Mouse (Mus musculus) spleen, adult 2 months (tissue): ENCODE measurements around the gene Gm49661. TPM values are rescaled to one million over a fixed set of nuclear protein-coding genes. Genes with fewer than 3 reads are reported as not detected.

Source experiments
- DNase-seq, 2 experiments: peaks; one replicate each; pipeline versions ENCODE4 v3.0.0 to v3.0.0-alpha.2; 2012 to 2021; ENCODE audit warnings: low spot score in 2 of 2, low read depth in 1 of 2
- H3K27ac ChIP-seq: fragments of 200-500 bp; 2 replicates; pipeline ENCODE4 v1.5.1; 2012; ENCODE audit warnings: low read length, inconsistent platforms; ENCODE audit not compliant: insufficient read depth
- H3K27me3 ChIP-seq: fragments of 200-500 bp; 2 replicates; pipeline ENCODE4 v1.6.1; 2012; ENCODE audit warnings: mild to moderate bottlenecking, moderate library complexity, low read length, inconsistent platforms; ENCODE audit not compliant: control insufficient read depth, insufficient read depth
- H3K36me3 ChIP-seq: fragments of 200-500 bp; 2 replicates; pipeline ENCODE4 v1.6.1; 2012; ENCODE audit warnings: mild to moderate bottlenecking, low read length, inconsistent platforms; ENCODE audit not compliant: control insufficient read depth, insufficient read depth
- H3K4me1 ChIP-seq: fragments of 200-500 bp; 2 replicates; pipeline ENCODE4 v1.6.1; 2011; ENCODE audit warnings: inconsistent platforms; ENCODE audit not compliant: control insufficient read depth, insufficient read depth, insufficient read length
- H3K4me3 ChIP-seq: fragments of 200-500 bp; 2 replicates; pipeline ENCODE4 v1.5.1; 2011; ENCODE audit warnings: mild to moderate bottlenecking, inconsistent platforms; ENCODE audit not compliant: insufficient read depth, insufficient read length; ENCODE audit errors: extremely low read depth
- CTCF ChIP-seq: fragments of 200-500 bp; IDR thresholded peaks from 2 replicates; pipeline ENCODE4 v1.5.1; 2011; ENCODE audit warnings: mild to moderate bottlenecking, inconsistent platforms; ENCODE audit not compliant: insufficient read depth, insufficient read length, insufficient replicate concordance; ENCODE audit errors: extremely low read depth
- POLR2A ChIP-seq: fragments of 200-500 bp; IDR thresholded peaks from 2 replicates; pipeline ENCODE4 v1.6.1; 2011; ENCODE audit warnings: low read depth, low read length, inconsistent platforms
- WGBS: fragments of 180-500 bp; shearing (Covaris S2); methylation state at CpG from one replicate; pipeline ENCODE4 v1.1.7; 2018; 5-methylcytosine and 5-hydroxymethylcytosine counted together
- polyA plus RNA-seq: library from polyadenylated mRNA; depleted of rRNA; stranded (reverse); fragments of >200 nt; gene quantifications from 2 replicates; pipeline ENCODE4 v1.2.3, GENCODE M21; 2012; rRNA removed

Gene Gm49661
- not detected in 2 replicates for polyA plus RNA-seq

- under 1% methylated on average over 56 of the region's 56 CpGs for WGBS
- TF ChIP-seq POLR2A = peak; percentile 38
- TF ChIP-seq CTCF = no peak
- peak within 1 kb of the TSS; percentile 79 for H3K4me3 ChIP-seq
- peak in 1 of 2 experiments; percentile 49 for DNase-seq
- no peaks in the 10 kb centered on the region for H3K27me3 ChIP-seq
- H3K27ac ChIP-seq = peak within 1 kb of the TSS; percentile 77
- H3K4me1 ChIP-seq = peaks cover 23% of the 10 kb centered on the region; the same call in 1 of the 2 replicates
- no peaks in the 10 kb centered on the region for H3K36me3 ChIP-seq
Observed at GRCm38 (mm10) chr8:84969241-84970134, at the start of gene Gm49661, which contains the start of the genes Prdx2 and Rnaseh2a. Gene Gm49661 (minus strand): TSS chr8:84969433. Gene Prdx2 (plus strand): TSS chr8:84969587. Gene Rnaseh2a (minus strand): TSS chr8:84969767.

GRCm38 (mm10) chr8:85017209-85017608 lies 48.0 kb upstream of the Gm49661 start:
- TF ChIP-seq POLR2A (no peak), CTCF (no peak)

DNA sequence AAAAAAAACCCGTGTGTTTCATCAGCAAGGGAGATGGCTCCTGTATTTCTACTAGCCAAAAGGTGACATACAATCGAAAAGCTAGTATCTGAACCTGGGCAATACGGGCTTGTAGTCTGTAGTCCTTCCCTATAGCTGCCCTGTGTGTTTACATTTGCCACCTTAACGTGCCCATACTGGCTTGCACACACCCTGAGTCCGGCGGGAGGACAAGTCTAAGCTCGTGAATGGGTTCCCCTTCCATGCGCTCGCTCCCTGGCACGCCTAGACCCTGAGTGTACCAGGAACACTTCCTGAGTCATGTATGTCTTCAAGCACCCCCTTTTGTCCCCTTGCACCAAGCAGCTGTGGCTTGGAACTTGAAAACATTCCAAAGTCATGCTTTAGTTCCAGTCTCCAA lies 47.5 kb upstream of the Gm49661 start:
- peaks cover 6% of the 10 kb centered on the region for H3K27me3 ChIP-seq
- H3K27ac ChIP-seq = no peak overlapping the region
- peaks cover 15% of the 10 kb centered on the region for H3K36me3 ChIP-seq
- TF ChIP-seq CTCF = no peak
- TF ChIP-seq POLR2A = no peak
- H3K4me1 ChIP-seq = no peaks in the 10 kb centered on the region; the same call in 1 of the 2 replicates
- no peak for DNase-seq
- WGBS = 81% methylated on average over 10 of the region's 10 CpGs
- no peak overlapping the region for H3K4me3 ChIP-seq

More at GRCm38 (mm10) chr8:85017209-85017608, 48.0 kb upstream of the Gm49661 start:
- no peaks in the 10 kb centered on the region; the same call in 1 of the 2 replicates for H3K4me1 ChIP-seq
- H3K36me3 ChIP-seq = peaks cover 15% of the 10 kb centered on the region
- no peak overlapping the region for H3K27ac ChIP-seq
- no peak overlapping the region for H3K4me3 ChIP-seq
- WGBS = 87% methylated on average over 5 of the region's 5 CpGs
- no peak for DNase-seq
- peaks cover 6% of the 10 kb centered on the region for H3K27me3 ChIP-seq

- TF ChIP-seq POLR2A (no peak), CTCF (no peak)
- peaks cover 12% of the 10 kb centered on the region for H3K36me3 ChIP-seq
- WGBS = 64% methylated on average over 2 of the region's 2 CpGs
- DNase-seq = no peak
- H3K4me3 ChIP-seq = peak within 1 kb of the TSS; percentile 41; the same call in 1 of the 2 replicates
- no peaks in the 10 kb centered on the region; the same call in 1 of the 2 replicates for H3K4me1 ChIP-seq
- H3K27me3 ChIP-seq = peaks cover 8% of the 10 kb centered on the region
- H3K27ac ChIP-seq = no peak within 1 kb of the TSS
Observed at GRCm38 (mm10) chr8:85014431-85014830, 45.2 kb upstream of the Gm49661 start, which contains the start of gene Best2. Gene Best2 (minus strand): TSS chr8:85014531.

GRCm38 (mm10) chr8:85013230-85013840 lies 44.1 kb upstream of the Gm49661 start:
- no peaks in the 10 kb centered on the region; the same call in 1 of the 2 replicates for H3K4me1 ChIP-seq
- peak overlapping the region; percentile 41; the same call in 1 of the 2 replicates for H3K4me3 ChIP-seq
- peaks cover 6% of the 10 kb centered on the region for H3K36me3 ChIP-seq
- H3K27me3 ChIP-seq = peaks cover 10% of the 10 kb centered on the region
- WGBS = 7% methylated on average over 26 of the region's 26 CpGs
- TF ChIP-seq CTCF (peak; percentile 56; the same call in 1 of the 2 replicates), POLR2A (no peak)
- H3K27ac ChIP-seq = no peak overlapping the region
- DNase-seq = peak; percentile 51 to 76

DNA sequence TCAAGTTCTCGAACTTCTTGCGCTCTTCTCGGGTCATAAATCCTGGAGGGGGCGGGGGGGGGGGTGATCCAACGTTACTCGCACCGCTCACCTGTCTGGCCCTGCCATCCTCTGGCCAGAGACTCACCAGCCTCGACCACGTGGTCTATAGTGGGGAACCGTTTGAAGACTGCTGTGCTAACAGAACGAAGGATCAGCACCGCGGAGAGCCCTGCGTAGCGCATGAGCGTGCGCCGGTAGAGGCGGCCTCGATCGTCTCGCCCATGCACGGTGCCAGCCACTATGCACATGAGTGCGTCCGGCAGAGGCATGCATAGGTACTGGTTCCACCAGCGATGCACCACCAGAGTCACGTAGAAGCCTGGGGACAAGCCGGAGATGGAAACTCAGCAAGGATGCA lies 42.0 kb upstream of the Gm49661 start:
- peaks cover 10% of the 10 kb centered on the region for H3K27me3 ChIP-seq
- no peak overlapping the region for H3K4me3 ChIP-seq

DNA sequence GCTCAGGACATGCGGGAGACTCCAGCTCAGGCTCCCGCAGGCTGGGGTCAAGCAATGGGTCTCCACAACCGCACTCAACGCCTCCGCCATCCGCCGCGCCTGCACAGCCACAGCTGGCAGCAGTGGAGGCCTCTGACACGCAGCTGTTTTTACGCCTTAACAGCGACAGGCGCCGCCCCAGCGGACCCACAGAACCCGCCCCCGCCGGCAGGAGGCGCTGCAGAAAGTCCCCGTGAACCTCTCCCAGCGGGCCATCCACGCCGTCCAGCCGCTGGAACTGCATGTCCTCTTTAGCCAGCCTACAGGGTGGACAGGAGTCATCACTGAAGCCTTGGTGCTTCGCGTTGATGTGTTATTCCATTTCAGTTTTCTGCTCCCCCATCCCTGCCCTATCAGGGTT lies 38.5 kb upstream of the Gm49661 start:
- Histone ChIP-seq H3K4me3 (no peak overlapping the region), H3K4me1 (no peaks in the 10 kb centered on the region), H3K27me3 (peaks cover 5% of the 10 kb centered on the region; the same call in 1 of the 2 replicates), H3K36me3 (no peaks in the 10 kb centered on the region), H3K27ac (no peak overlapping the region)
- WGBS = 33% methylated on average over 25 of the region's 25 CpGs
- DNase-seq = peak in 1 of 2 experiments; percentile 20
- TF ChIP-seq CTCF (0 out of 2 replicates have a peak, but pooled peaks have one; percentile 31), POLR2A (no peak)

More for the DNA sequence above, 42.0 kb upstream of the Gm49661 start:
- no peak for DNase-seq
- H3K27ac ChIP-seq = no peak overlapping the region
- H3K36me3 ChIP-seq = no peaks in the 10 kb centered on the region
- H3K4me1 ChIP-seq = no peaks in the 10 kb centered on the region; the same call in 1 of the 2 replicates
- TF ChIP-seq POLR2A (no peak), CTCF (no peak)
- 12% methylated on average over 28 of the region's 28 CpGs for WGBS
